Mouse (Mus musculus) kidney, postnatal 25 days (tissue): ENCODE measurements around the gene Snap23.
"Not testable (repeated sequence)": the region's sequence is repeated elsewhere in the genome, so short reads cannot be mapped to it uniquely, and the experiment has no call there.

Experiments
- DNase-seq, 2 experiments: peaks; one replicate each; pipeline ENCODE4 v3.0.0; 2021; ENCODE audit warnings: mixed read lengths in 2 of 2

The Snap23 gene

DNA sequence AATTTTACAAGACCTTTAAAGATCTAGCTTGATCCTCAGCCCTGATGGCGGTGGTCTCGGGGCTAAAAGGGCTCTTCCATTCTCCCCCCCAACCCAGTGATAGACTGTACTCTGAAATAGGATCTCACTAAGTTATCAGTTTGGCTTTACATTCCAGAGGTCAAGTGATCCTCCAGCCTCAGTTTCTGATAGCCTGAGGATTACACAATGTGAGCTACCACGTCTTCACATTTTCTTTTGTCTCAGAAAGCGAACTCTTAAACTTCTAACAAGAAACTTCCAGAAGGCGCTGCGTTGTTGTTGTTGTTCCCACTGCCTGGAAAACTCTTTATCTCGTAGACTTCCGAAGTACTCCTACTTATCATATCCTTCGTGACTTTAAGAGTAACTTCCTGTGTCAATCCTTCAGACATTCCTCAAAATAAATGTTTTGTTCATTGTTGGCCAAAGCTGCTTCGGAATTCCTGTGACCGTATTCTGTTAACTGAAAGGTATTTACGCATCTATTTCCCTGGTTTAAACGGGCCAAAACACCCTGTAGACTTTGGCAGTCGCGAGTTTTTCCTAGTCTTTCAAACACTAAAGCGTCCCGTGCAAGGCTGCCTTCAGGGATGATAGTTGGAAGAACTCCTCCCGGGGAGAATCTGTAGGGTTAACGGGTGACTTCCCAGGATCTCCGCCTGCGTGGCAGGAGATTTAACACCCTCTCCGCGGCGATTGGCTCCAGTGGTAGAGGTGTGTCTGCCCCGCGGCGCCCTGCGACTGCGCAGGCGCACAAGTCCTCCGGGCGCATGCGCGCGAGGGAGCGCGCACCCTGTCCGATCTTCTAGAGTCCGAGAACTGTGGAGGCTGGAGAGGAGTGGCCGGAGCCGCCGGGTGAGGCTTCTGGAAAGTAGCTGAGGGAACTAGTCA lies at the start of gene Snap23:
TSS of gene Snap23 (plus strand) at position 786 of the 912 bp plus-strand sequence.
- DNase-seq: peak; percentile 92 to 98

DNA sequence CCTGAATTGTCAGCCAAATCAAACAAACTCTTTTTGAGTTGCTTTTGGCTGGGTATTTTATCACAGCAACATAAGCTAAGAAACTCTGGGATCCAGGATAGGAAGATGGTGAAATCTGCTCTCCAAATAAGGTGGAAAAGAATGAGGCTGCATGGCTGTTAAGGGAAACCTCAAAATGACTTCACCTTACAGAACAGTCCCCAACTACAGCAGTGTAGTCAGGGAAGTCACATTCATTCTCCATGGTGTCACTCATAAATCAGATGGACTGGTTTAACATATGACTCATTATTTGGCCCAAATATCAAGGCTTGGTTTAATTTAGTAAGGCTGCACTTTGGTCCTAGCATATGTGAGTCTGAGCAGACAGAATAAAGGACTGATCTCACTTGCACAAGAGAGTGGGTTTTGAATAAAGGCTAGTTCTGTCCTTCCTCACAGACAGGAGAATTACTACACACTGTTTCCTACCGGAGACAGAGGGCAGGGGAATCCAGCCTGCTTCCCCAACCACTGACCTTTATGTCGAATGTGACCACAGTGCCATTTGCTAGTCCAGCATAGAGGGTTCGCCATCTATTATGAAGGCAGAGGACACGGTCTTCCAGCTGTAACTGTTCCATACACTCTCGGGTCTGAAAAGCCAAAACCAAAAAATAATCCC lies 48.8 kb upstream of the Snap23 start:
- no peak for DNase-seq

DNA sequence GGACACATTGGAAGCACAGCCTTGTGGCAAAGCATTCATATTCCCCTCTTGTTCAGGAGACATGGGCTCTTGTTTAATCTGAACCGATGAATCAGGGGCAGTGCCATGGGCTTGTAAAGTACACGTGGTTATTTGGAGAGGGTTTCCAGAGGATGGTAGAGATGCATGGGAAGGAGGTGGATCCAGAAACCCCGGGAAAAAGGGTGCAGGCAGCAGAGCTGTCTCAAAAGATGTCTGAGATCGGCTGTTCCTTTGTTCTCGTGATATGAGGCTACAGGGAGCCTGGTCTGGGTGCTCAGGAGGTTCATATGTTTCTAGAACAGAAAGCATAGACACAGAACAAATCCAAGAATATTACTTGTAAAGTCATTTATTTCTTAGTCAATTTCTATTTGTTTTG lies 40.7 kb upstream of the Snap23 start:
- DNase-seq: no peak

DNA sequence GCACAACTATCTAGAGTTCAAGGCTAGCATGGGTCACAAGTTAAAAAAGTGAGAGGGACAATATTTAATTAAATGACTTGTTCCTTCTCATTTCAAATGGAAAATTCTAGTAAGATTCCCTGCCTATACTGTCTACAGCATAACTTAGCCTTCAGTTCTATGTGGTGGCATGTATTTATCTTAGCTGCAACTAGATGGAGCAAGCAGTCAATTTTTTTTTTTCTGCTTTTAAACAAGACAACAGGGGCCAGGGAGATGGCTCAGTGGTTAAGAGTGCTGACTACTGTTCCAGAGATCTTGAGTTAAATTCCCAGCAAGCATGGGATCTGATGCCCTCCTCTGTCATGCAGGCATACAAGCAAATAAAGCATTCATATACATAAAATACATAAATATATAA lies 37.9 kb upstream of the Snap23 start:
- DNase-seq: no peak

DNA sequence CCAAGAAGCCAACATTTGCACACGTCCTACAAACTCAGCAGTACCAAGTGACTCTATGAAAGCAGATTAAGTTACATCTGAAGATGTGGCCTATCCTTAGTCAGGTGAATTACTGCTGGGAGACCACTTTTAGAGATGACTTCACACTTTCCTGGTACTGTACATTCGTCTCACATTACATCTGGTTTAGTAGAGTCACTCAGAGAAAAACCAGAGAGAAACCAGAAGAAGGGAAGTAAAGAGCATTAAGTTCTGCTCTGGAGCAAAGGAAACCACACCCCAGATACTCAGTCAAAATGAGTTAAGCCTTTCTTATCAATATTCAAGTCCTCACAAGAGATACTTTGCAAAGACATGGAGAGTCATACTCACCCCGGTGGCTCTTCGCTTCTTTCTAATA lies 36.2 kb upstream of the Snap23 start:
- DNase-seq: no peak

DNA sequence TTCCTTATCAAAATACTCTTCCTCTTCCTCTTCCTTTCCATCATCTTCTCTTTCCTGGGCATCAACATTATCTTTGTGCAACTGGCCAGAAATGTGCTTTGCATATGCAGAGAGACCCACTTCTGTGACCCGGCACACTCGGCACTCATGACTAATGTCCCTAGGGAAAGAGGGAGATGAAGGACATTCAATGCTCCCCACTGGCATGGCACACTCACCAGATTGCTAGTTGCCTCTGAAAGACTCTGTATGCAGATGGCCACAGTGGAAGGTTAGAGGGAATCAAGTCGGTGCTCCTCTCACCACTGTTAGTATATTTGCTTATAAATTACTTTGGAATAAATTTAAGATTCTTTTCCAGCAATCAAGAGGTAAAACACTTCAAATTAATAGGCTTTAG lies 28.1 kb upstream of the Snap23 start:
- no peak for DNase-seq

DNA sequence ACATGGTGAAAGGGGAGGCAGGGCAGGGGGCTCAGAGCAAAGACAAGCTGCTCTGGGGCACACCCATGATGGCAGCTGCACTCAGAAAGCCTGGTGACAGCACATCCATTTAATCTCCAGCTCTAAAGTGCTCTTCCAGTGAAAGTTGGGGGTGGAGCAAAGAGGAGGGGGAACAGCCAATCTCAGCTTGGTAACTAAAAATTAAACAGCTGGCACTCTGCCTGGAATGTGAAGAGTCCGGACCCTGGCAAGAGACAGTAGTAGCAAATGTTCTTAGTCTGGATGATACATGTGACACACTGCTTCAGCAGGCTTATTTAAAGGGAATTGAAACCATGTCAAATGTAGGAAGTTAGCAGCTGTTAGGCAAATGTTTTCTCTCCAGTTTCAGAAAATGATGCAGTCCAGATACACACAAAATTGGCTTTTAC lies 27.7 kb upstream of the Snap23 start:
- peak; percentile 91 to 93 for DNase-seq

DNA sequence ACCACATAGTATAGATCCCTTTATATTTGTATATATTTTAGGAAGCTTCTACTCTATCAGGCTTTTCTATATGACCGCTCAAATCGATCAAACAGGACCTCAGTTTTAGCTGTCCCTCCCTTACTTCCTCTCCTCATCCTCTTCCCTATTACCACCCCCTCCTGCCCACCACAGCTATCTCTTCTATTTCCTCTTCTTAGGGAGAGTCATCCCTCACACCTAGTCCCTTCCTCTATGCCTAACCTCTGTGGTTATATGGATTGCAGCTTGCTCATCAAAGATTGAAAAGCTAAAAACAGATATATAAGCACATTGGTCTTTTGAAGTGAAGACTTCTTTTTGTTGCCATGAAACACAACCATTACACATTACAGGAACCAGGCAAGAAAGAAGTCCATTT lies 22.7 kb upstream of the Snap23 start:
- DNase-seq: no peak

DNA sequence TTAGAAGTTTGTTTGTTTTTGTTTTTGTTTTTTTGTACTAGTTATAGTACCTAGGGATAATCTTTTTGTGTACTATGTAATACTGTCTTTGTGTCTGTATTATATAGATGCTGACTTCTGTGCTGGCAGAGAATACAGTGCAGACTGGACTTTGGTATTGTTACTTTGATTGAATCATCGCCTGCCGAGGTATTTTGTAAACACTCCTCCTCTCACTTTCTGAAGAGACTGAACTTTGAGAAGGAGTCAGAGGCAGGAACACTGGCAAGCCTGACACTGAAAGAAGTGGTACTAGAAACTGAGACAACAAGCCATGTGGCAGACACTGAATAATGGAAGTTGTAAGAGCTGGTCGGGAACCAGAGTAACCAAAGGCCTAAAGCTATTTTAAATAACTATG lies 10.6 kb upstream of the Snap23 start:
- peak in 1 of 2 experiments; percentile 27 for DNase-seq

DNA sequence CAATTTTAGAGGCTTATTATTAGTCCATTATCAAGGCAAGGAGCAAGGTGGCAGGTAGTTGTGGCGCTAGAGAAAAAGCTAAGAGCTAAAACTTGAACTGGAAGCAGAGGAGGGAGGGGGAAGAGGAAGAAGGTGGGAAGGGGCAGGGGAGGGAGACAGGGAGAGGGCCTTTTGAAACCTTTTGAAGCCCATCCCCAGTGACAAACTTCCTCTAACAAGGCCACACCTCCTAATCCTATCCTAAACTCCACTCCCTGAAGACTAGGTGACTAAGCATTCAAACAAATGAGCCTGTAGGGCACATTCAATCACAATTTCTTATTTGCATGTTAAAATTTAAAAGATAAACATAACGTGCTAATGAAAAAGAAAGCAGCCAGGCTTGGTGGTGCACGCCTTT lies 8.7 kb upstream of the Snap23 start:
- DNase-seq: no peak

DNA sequence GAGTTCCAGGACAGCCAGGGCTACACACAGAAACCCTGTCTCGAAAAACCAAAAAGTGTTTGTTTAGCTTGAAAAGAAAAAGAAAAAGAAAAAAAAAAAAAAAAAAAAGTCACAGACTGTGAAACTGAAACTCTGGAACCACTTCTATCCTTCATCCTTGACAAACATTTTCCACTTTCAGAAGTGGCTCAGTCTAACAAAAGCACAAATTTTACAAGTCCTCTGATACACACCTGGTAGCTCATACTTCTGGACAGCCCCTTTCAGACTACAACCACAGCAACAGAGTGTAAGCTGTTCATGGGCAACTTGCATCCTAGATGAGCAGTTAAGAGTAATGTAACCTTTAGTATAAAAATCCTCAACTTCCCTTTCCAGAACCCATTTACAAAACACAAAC lies 5.9 kb upstream of the Snap23 start:
- DNase-seq: no peak

DNA sequence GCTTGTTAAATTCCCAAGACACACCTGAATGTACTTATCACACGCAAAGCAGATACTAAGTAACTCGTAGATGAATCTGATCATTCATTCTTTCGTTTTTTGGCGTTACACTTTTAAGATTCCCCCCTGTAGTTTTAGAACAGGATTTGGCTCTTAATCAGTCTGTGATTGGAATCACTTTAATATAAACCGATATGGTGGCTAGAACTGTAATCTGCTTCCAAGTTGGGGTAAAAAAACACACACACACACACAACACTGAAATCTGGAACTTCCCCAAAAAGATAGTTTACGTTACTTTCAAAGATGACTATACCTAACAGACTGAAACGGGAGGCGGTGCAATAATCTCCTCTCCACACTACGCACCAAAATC lies 4.6 kb upstream of the Snap23 start:
- no peak for DNase-seq

DNA sequence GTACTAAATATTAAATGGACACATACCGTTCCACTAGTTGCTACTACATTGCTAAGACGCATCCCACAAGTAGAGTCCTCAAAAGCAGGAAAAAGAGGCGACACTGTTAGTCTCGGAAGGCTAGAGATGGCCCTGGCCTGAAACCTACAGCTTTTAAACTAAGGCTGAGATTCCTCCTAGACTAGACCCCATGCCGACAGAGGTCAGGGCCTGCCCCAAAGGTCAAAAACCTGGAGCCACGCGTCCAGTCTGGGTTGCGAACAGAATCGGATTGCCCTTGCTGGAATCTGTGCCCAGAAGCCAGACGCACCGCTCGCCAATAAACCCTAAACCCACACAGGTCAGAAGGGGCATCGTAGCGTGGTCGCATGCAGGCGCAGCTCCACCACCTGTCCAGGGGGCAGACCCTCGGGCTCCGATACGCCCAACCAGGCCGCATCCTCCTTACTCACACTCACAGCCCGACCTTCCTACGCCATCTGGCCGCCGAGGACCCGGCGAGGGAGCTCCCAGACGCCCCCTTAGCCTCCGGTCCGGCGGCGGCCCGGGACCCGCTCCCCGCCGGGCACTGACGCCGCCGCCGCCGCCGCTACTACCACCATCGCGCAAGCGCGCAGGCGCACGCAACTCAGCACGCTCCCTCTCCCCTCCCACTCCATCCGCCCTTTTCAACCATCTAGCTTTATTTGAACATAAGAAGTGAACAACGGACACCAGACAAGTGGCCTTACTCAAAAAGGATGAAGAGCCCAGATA lies 4.1 kb upstream of the Snap23 start, which contains the start of gene Zfp106:
TSS of gene Zfp106 (minus strand) at position 609 of the 756 bp plus-strand sequence.
- peak; percentile 91 to 94 for DNase-seq

DNA sequence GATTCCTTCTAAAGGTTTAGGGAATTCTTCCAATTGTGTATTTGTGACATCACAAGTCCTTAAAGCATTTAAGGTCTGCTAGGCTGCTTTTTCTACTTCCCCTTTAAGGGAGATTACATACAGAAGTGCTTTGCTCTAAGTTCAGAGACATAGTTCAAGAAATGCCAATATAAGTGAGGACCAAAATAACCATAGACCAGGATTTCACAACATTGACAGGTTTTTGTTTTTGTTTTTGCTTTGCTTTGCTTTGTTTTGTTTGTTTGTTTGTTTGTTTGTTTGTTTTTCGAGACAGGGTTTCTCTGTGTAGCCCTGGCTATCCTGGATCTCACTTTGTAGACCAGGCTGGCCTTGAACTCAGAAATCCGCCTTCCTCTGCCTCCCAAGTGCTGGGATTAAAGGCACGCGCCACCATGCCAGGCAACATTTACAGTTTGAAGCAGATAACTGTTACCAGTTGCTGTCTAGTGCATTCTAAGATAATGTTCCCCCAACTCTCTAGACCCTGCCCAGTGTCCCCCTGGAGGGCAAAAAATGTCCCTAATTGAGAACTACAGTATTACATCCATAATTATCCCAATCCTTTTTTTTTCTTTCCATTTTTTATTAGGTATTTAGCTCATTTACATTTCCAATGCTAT lies 2.8 kb upstream of the Snap23 start:
- not testable (repeated sequence) for DNase-seq

DNA sequence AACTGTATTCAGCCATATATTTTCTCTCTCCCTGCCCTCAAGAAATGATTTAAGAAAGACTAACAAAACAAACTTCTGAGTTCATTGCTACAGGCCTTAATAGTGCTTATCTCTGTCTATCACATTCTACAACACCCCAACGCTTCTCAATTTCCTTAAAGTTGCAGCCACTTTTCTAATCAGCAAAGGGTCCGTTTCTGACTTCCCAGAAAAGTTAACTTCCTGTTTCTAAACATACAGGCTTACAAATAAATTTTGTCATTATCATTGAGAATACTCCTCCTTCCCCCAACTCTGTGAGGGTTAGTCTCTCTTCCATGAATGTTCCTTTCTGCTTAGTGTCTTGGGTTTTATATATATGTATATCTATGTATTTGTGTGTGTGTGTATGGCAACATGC lies 2.1 kb upstream of the Snap23 start:
- no peak for DNase-seq

DNA sequence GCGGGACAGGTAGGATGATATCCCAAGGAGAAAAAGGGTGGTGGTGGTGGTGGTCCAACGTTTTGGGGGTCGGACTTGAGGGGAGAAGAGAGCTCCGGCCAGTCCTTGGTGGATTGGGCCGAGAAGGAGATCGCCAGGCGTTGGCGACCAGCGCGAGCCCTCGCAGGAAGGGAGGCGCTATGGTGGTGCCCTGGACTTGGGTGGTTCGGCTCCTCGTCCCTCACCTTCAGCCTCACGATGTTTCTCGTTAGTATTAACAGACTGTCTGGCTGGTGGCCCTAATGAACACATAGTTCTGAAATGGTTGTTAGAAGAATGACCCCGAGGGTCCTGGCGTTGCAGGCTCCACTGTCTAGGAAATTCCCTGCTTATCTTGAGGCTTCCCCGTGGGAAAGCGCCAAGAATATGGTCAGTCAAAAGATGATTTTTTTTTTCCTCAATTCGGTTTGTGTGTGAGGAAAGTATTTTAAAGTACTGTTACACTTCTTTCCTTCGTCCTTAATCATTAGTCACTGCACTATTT lies 388 bp downstream of the Snap23 start:
- no peak for DNase-seq

DNA sequence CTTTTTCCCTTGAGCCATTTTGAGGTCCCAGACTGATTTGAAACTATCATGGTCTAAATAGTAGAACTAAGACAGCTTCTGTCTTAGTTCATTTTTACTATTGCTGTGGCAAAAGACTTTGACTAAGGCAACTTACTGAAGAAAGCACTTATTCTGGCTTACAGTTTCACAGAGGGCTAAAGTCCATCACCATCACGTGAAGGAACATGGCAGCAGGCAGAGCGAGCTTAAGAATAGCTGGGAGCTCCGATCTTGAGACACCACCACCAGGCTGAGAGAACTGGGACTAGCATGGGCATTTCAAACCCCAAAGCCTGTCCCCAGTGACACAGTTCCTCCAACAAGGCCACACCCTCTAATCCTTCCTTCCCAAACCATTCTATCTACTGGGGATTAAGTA lies 3.6 kb downstream of the Snap23 start:
- DNase-seq: peak; percentile 70 to 75

DNA sequence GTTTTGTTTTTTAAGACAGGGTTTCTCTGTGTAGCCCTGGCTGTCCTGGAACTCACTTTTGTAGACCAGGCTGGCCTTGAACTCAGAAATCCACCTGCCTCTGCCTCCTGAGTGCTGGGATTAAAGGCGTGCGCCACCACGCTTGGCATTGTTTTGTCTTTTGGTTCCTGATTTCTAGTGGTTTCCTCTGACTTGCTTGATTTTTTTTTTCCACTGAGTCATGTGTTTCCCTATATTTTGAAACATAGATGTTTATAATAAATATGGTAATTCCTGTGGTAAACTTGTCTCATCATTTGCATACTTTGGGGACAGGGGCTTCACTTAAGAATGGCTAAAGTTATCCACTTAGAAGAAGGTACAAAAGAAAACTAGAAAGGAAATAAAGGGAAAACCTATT lies 4.7 kb downstream of the Snap23 start:
- DNase-seq: not testable (repeated sequence)

DNA sequence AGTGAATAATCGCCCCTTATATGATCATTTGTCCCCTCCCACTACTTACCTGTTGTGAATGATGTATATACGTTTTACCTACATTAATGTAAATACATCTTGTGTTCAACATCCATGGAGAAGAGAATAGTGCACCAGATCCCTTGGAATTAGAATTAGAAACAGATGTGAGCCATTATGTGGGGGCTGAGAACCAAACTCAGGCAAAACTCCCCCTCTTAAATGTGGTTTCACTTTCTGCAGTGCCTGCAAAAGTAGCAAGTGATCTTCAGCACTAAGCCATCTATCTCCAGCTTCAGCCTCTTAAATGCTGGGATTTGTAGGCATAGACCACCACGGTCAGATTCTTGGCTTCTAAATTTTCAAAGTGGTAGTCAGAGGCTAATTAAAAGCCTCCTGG lies 7.7 kb downstream of the Snap23 start:
- DNase-seq: no peak

DNA sequence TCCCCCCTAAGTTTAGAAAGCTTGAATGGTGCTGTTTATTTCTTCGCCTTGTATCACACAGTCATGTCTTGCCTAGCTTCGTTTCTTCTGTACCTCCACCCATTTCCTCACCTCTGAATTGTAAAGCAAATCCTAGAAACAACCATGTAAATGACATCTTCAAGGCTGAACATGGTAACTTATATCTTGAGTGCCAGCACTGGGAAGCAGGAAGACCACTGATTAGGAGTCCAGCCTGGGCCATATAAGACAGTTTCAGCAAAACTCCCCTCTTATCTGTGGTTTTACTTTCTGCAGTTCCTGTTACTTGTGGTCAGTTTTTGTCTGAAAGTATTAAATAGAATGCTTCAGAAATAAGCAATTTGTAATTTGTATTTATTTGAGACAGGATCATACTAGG lies 8.5 kb downstream of the Snap23 start:
- no peak for DNase-seq

DNA sequence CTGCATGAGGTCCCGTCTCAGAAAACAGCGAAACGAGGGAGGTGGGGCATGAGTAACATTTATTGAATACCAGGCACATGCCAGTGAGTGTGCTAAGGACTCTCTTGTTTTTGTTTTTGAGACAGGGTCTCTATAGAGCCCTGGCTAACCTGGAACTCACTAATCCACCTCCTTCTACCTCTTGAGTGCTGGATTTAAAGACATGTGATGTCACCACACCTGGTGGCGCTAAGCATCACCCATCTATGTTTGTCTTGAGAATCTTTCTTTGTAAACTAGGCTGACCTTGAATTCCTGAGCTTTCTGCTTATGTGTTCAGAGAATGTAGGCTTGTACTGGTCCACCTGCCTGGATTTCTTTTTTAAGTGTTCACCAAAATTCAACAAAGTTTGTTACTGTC lies 10.3 kb downstream of the Snap23 start:
- no peak for DNase-seq

DNA sequence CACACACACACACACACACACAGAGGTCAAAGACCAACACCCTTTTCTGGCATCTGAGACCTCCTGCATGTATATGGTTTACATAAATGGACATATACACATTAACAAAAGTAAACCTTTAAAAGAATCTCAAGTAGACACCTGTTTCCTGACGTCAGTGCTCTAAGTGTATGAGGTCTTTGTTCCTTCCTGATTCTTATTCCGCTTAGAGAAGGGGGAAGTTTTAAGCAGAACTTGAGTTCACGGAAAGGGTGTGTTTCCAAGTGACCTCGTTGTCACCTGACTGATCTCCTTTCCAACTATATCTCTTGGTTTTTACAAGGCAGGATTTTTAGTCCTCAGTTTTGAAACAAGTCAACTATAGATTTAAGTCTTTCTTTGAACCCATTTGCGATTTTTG lies 10.8 kb downstream of the Snap23 start:
- no peak for DNase-seq

DNA sequence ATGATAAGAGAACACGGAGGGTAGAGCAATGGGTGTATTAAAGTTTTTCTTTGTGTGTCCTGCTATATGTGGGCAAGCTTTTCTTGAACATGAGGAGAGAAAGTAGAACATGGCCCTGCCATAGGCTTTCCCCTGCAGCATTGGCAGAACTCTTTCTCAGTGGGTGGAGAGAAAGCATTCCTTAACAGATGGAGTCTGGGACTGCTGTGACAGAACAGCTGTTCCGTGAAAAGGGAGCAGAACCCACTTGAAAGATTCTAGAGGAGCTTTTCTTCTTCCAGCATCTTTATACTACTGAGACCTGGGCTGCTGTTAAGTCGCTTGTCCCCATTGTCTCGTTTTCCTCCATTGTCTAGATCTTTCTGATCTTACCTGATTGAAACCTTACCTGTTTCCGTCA lies 22.3 kb downstream of the Snap23 start:
- DNase-seq: no peak
